Mouse (Mus musculus): Measurements from ENCODE around the gene Slc3a2. TPM values are rescaled to one million over a fixed set of nuclear protein-coding genes. Genes with fewer than 3 reads are reported as not detected.
A peak's percentile ranks its signal among the peaks of the same experiment; 100 is the strongest.
"Not testable (repeated sequence)": the region's sequence is repeated elsewhere in the genome, so short reads cannot be mapped to it uniquely, and the experiment has no call there.

Gene Slc3a2
- polyA plus RNA-seq, 1 experiment from 2014 or later, result 77.0 TPM

- Histone ChIP-seq H3K27me3 (ENCODE audit: control insufficient read depth, insufficient read depth, low read depth, low read length) (no peaks in the 10 kb centered on the region), H3K9ac (ENCODE audit: low read length) (peak within 1 kb of the TSS; percentile 89), H3K4me1 (replicated peaks; ENCODE audit: control insufficient read depth, insufficient read depth, low read length) (peaks cover 11% of the 10 kb centered on the region), H3K27ac (ENCODE audit: low read length) (peak within 1 kb of the TSS; percentile 59; the same call in 1 of the 2 replicates), H3K4me2 (ENCODE audit: low read depth, low read length) (peak within 1 kb of the TSS; percentile 92), H3K4me3 (ENCODE audit: low read length) (peak within 1 kb of the TSS; percentile 91), H3K36me3 (ENCODE audit: control insufficient read depth, insufficient read depth, low read length) (peaks cover 25% of the 10 kb centered on the region), H3K9me3 (ENCODE audit: control insufficient read depth, low read length) (no peaks in the 10 kb centered on the region)
- peak; percentile 93 for ATAC-seq (ENCODE audit: low read depth)
- WGBS, result under 1% methylated on average over 32 of the region's 32 CpGs
These were observed 12.4 kb upstream of the Slc3a2 start, which contains the start of gene Wdr74 for GRCm38 (mm10) chr19:8735389-8736159. Wdr74 (plus strand) TSS chr19:8735827.

GRCm38 (mm10) chr19:8734334-8734733 is 11.2 kb upstream of the Slc3a2 start:
- Histone ChIP-seq H3K9ac (ENCODE audit: low read length) (no peak overlapping the region), H3K27ac (ENCODE audit: low read length) (no peak overlapping the region), H3K4me3 (ENCODE audit: low read length) (no peak overlapping the region), H3K36me3 (ENCODE audit: control insufficient read depth, insufficient read depth, low read length) (peaks cover 16% of the 10 kb centered on the region), H3K27me3 (ENCODE audit: control insufficient read depth, insufficient read depth, low read depth, low read length) (no peaks in the 10 kb centered on the region), H3K4me1 (replicated peaks; ENCODE audit: control insufficient read depth, insufficient read depth, low read length) (peaks cover 8% of the 10 kb centered on the region), H3K9me3 (ENCODE audit: control insufficient read depth, low read length) (no peaks in the 10 kb centered on the region), H3K4me2 (ENCODE audit: low read depth, low read length) (no peak overlapping the region)
- ATAC-seq (ENCODE audit: low read depth), result no peak
- 69% methylated on average over 3 of the region's 3 CpGs for WGBS

DNA sequence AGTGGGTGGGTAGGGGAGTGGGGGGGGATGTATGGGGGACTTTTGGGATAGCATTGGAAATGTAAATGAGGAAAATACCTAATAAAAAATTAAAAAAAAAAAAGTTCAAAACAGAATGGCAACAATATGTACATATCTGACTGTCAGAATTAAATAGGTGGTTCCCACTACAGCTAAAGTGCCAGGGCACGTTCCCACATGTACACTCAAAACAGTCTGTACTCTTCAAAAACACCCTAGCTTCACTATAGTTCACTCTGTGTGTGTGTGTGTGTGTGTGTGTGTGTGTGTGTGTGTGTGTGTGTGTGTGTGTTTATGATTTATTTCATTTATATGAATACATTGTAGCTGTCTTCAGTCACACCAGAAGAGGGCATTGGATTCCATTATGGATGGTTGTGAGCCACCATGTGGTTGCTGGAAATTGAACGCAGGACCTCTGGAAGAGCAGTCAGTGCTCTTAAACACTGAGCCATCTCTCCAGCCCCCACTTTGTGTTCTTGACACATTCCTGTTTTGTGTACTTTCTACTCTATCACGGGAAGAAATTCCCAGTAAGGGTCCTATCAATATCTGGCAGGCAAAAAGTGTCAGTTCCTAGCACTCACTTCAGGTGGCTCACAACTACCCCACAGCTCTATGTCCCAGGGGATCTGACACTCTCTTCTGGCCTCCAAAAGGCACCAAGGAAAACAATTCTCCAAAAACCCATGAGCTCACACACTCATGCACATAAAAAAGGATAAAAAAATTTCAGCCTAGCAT is 5.3 kb upstream of the Slc3a2 start:
- 33% methylated on average over 3 of the region's 3 CpGs for WGBS

DNA sequence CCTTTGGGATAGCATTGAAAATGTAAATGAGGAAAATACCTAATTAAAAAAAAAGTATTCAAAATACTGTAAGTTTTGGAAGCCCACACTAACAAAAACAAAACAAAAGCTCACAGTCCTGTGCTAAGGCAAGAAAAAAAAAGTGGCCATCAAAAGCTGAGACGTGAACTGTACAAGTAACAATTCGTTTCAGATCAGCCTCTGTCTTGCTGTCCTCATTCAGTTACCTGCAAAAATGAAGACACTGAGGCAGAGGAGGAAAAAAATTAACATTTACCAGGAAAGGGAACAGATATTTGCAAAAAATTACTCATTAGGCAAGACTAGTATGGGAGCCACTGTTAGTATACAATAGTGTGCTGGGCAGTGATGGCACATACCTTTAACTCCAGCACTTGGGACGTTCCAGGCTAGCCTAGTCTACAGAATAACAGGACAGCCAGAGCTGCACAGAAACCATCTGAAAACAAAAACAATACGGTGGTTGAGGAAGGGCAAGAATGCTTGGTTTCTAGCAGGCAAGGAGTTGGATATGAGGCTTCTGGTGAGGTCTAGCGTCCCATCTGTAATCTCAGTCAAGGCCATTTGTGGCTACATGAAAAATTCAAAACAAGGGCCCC is 4.4 kb upstream of the Slc3a2 start:
- no peak overlapping the region for H3K27ac ChIP-seq (ENCODE audit: low read length)
- 19% methylated on average over 5 of the region's 5 CpGs for WGBS
- no peak overlapping the region for H3K4me2 ChIP-seq (ENCODE audit: low read depth, low read length)
- no peaks in the 10 kb centered on the region for H3K9me3 ChIP-seq (ENCODE audit: control insufficient read depth, low read length)
- H3K27me3 ChIP-seq (ENCODE audit: control insufficient read depth, insufficient read depth, low read depth, low read length), result no peaks in the 10 kb centered on the region
- H3K36me3 ChIP-seq (ENCODE audit: control insufficient read depth, insufficient read depth, low read length), result peaks cover 24% of the 10 kb centered on the region
- no peak overlapping the region for H3K4me3 ChIP-seq (ENCODE audit: low read length)
- ATAC-seq (ENCODE audit: low read depth), result no peak
- H3K9ac ChIP-seq (ENCODE audit: low read length), result no peak overlapping the region
- peaks cover 12% of the 10 kb centered on the region for H3K4me1 ChIP-seq (replicated peaks; ENCODE audit: control insufficient read depth, insufficient read depth, low read length)

More for the DNA sequence above, 5.3 kb upstream of the Slc3a2 start:
- H3K4me3 ChIP-seq (ENCODE audit: low read length); H3K27me3 ChIP-seq (ENCODE audit: control insufficient read depth, insufficient read depth, low read depth, low read length); H3K4me2 ChIP-seq (ENCODE audit: low read depth, low read length); ATAC-seq (ENCODE audit: low read depth); H3K9ac ChIP-seq (ENCODE audit: low read length); H3K9me3 ChIP-seq (ENCODE audit: control insufficient read depth, low read length); H3K27ac ChIP-seq (ENCODE audit: low read length): not testable (repeated sequence)
- Histone ChIP-seq H3K36me3 (ENCODE audit: control insufficient read depth, insufficient read depth, low read length) (peaks cover 24% of the 10 kb centered on the region), H3K4me1 (replicated peaks; ENCODE audit: control insufficient read depth, insufficient read depth, low read length) (peaks cover 12% of the 10 kb centered on the region)

GRCm38 (mm10) chr19:8726609-8727390 is 3.6 kb upstream of the Slc3a2 start:
- Histone ChIP-seq H3K4me3 (ENCODE audit: low read length) (no peak overlapping the region), H3K4me2 (ENCODE audit: low read depth, low read length) (no peak overlapping the region), H3K9me3 (ENCODE audit: control insufficient read depth, low read length) (no peaks in the 10 kb centered on the region), H3K4me1 (replicated peaks; ENCODE audit: control insufficient read depth, insufficient read depth, low read length) (peaks cover 17% of the 10 kb centered on the region), H3K27me3 (ENCODE audit: control insufficient read depth, insufficient read depth, low read depth, low read length) (no peaks in the 10 kb centered on the region), H3K27ac (ENCODE audit: low read length) (no peak overlapping the region), H3K9ac (ENCODE audit: low read length) (no peak overlapping the region), H3K36me3 (ENCODE audit: control insufficient read depth, insufficient read depth, low read length) (peaks cover 24% of the 10 kb centered on the region)
- no peak for ATAC-seq (ENCODE audit: low read depth)
- 18% methylated on average over 3 of the region's 3 CpGs for WGBS

DNA sequence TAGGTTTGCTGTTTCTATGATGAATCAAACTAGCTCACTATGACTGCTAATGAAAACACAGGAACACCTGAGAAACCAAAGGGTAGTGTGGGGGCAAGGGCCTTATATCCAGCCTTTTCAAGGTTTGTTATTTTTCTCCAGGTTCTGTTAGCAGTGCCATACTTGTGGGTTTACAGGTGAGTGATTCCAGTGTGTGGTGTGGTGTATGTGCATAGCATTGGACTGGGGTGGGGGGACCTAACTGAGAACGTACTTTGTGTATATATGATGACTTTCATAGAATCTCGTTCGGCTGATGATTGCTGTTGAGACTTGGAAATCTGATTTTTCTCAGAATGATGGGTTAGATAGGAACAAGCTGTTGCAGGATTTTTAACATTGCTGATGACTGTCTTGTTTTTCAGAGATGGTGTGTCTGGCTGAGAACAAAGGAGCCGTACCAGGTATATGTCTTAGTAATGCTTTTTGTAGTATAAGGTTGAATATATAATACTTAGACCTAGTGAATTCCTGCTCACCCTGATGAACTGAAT is 2.0 kb upstream of the Slc3a2 start:
- Histone ChIP-seq H3K36me3 (ENCODE audit: control insufficient read depth, insufficient read depth, low read length) (peaks cover 24% of the 10 kb centered on the region), H3K27ac (ENCODE audit: low read length) (no peak overlapping the region), H3K4me1 (replicated peaks; ENCODE audit: control insufficient read depth, insufficient read depth, low read length) (peaks cover 18% of the 10 kb centered on the region), H3K4me3 (ENCODE audit: low read length) (peak overlapping the region; percentile 95), H3K27me3 (ENCODE audit: control insufficient read depth, insufficient read depth, low read depth, low read length) (no peaks in the 10 kb centered on the region), H3K9ac (ENCODE audit: low read length) (peak overlapping the region; percentile 98), H3K9me3 (ENCODE audit: control insufficient read depth, low read length) (no peaks in the 10 kb centered on the region), H3K4me2 (ENCODE audit: low read depth, low read length) (peak overlapping the region; percentile 81)
- 36% methylated on average over 4 of the region's 4 CpGs for WGBS
- no peak for ATAC-seq (ENCODE audit: low read depth)

GRCm38 (mm10) chr19:8724392-8724791 is 1.2 kb upstream of the Slc3a2 start:
- 0% methylated on average over 2 of the region's 2 CpGs for WGBS

GRCm38 (mm10) chr19:8723574-8724346 is 591 bp upstream of the Slc3a2 start:
- peak overlapping the region; percentile 90 for H3K27ac ChIP-seq (ENCODE audit: low read length)
- H3K9ac ChIP-seq (ENCODE audit: low read length), result peak overlapping the region; percentile 98
- under 1% methylated on average over 20 of the region's 20 CpGs for WGBS
- peaks cover 24% of the 10 kb centered on the region for H3K36me3 ChIP-seq (ENCODE audit: control insufficient read depth, insufficient read depth, low read length)
- no peaks in the 10 kb centered on the region for H3K9me3 ChIP-seq (ENCODE audit: control insufficient read depth, low read length)
- ATAC-seq (ENCODE audit: low read depth), result no peak
- peak overlapping the region; percentile 81 for H3K4me2 ChIP-seq (ENCODE audit: low read depth, low read length)
- H3K4me3 ChIP-seq (ENCODE audit: low read length), result peak overlapping the region; percentile 95
- peaks cover 18% of the 10 kb centered on the region for H3K4me1 ChIP-seq (replicated peaks; ENCODE audit: control insufficient read depth, insufficient read depth, low read length)
- no peaks in the 10 kb centered on the region for H3K27me3 ChIP-seq (ENCODE audit: control insufficient read depth, insufficient read depth, low read depth, low read length)

More at GRCm38 (mm10) chr19:8724392-8724791, 1.2 kb upstream of the Slc3a2 start:
- peak overlapping the region; percentile 81 for H3K4me2 ChIP-seq (ENCODE audit: low read depth, low read length)
- peak overlapping the region; percentile 95 for H3K4me3 ChIP-seq (ENCODE audit: low read length)
- H3K9ac ChIP-seq (ENCODE audit: low read length), result peak overlapping the region; percentile 98
- H3K27ac ChIP-seq (ENCODE audit: low read length), result peak overlapping the region; percentile 90
- no peaks in the 10 kb centered on the region for H3K27me3 ChIP-seq (ENCODE audit: control insufficient read depth, insufficient read depth, low read depth, low read length)
- H3K36me3 ChIP-seq (ENCODE audit: control insufficient read depth, insufficient read depth, low read length), result peaks cover 24% of the 10 kb centered on the region
- no peaks in the 10 kb centered on the region for H3K9me3 ChIP-seq (ENCODE audit: control insufficient read depth, low read length)
- H3K4me1 ChIP-seq (replicated peaks; ENCODE audit: control insufficient read depth, insufficient read depth, low read length), result peaks cover 18% of the 10 kb centered on the region
- ATAC-seq (ENCODE audit: low read depth), result no peak
